Comparison of ENCODE assay signal across 10 mouse cellular contexts in the genomic region with DNA sequence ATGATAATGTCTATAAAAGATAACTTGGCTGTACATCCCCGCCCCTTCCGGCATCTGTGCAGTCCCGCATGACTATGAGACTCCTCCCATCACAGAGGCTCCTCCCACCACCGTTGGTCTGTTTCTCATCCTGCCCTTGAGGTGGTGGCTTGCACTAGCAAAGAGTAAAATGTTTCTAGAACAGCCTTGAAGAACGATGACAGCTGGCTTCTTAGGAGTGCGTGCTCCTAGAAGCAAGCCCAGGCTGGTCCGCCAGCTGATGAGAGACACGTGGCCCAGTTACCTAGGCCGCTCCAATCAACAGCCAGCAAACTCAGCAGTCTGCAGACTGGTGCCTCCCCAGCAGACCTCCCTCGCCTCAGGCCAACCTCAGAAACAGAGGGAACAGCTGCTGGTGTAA. TPM values are rescaled to one million over a fixed set of nuclear protein-coding genes. Genes with fewer than 3 reads are reported as not detected.
DNase-seq lines count a peak whose midpoint lies in the region; TF ChIP-seq lines count a peak whose summit lies in the region.
"Had no signal": no experiment of that assay in that cellular context is flagged by ENCODE, and none has a peak within 500 bp of the region (broad histone marks: within the 10 kb centered on the region; RNA-seq: fewer than 3 reads in every experiment).

No protein-coding gene starts in this region.

- peak; percentile 23 for DNase-seq in kidney, postnatal 10 days
- DNase-seq in kidney, postnatal 25 days, result no peak
- DNase-seq in ES-CJ7 (ENCODE audit: low read depth, low spot score), result peak; percentile 80
- DNase-seq in embryo, embryonic 11 days, result peak; percentile 54
- no peak for DNase-seq in adrenal gland, adult 18-20 months (ENCODE audit: low spot score in 2 of 2)
- DNase-seq in kidney, postnatal 14 days, result no peak
- no peak for DNase-seq in ovary, postnatal 14 days (ENCODE audit: low spot score)

- H3K4me3 ChIP-seq in myocyte, result no peak overlapping the region

- TF ChIP-seq POLR2A in myocyte (IDR thresholded peaks at IDR 0.05; ENCODE audit: insufficient read length, low read depth), result no peak

- H3K79me2 ChIP-seq in myocyte (ENCODE audit: control insufficient read depth, insufficient read depth), result no peaks in the 10 kb centered on the region

- no peak overlapping the region for H3ac ChIP-seq in myocyte (ENCODE audit: control insufficient read depth, insufficient read length)

- no peaks in the 10 kb centered on the region for H3K36me3 ChIP-seq in myocyte (ENCODE audit: control insufficient read depth, insufficient read depth)

- H3K4me2 ChIP-seq in myocyte (ENCODE audit: low read depth), result peak overlapping the region; percentile 56

- peaks cover 9% of the 10 kb centered on the region for H3K27me3 ChIP-seq in myocyte (ENCODE audit: control insufficient read depth, insufficient read depth, insufficient read length)

TF ChIP-seq in myocyte, 11 proteins besides CTCF, POLR2A, EP300 and RAD21:
- TF ChIP-seq CEBPB (IDR thresholded peaks at IDR 0.05; ENCODE audit: insufficient read depth, poor library complexity, severe bottlenecking) (no peak), MYOG (IDR thresholded peaks at IDR 0.05; ENCODE audit: control insufficient read depth in 1 of 3, insufficient read depth in 1 of 3, insufficient read length in 2 of 3, low read depth in 2 of 3) (peak in 1 of 3 experiments; percentile 36), MYOD1 (IDR thresholded peaks at IDR 0.05; ENCODE audit: control insufficient read depth in 1 of 3, insufficient read length in 2 of 3, low read depth in 2 of 3) (peak; percentile 37 to 67 (median 47)), TCF3 (IDR thresholded peaks at IDR 0.05; ENCODE audit: insufficient read length, low read depth) (no peak), USF1 (IDR thresholded peaks at IDR 0.05; ENCODE audit: low read depth) (peak; percentile 43), TCF12 (IDR thresholded peaks at IDR 0.05; ENCODE audit: insufficient read depth, poor library complexity, severe bottlenecking) (no peak)

RNA-seq across cellular contexts. Expression of a gene that starts 21.1 kb away (rescaled TPM):
- 74.0 TPM for polyA plus RNA-seq in myocyte (2012; fragmentation: generic; extraction: Trizol)
- total RNA-seq in adrenal gland, adult 18-20 months (2021), result 100 to 1,000 TPM; 222 to 233 TPM

RNA-seq across cellular contexts. Expression of a gene that starts 45.4 kb away (rescaled TPM):
- polyA plus RNA-seq in myocyte (2012; fragmentation: generic; extraction: Trizol), result not detected
- not detected for total RNA-seq in adrenal gland, adult 18-20 months (2021)
- total RNA-seq: gastrocnemius, postnatal 4 days had no signal
- polyA plus RNA-seq: liver, embryonic 14.5 days had no signal

Comparison
In these comparisons a context has a peak if more than half of its experiments do, and no peak if none do; other contexts are left out.
1. DNase-seq: peak in kidney, postnatal 10 days (single experiment), ES-CJ7 (single experiment) and embryo, embryonic 11 days (single experiment); none in kidney, postnatal 25 days (0 of 2), adrenal gland, adult 18-20 months (0 of 2), kidney, postnatal 14 days (single experiment) and ovary, postnatal 14 days (single experiment).